Mouse (Mus musculus) left cerebral cortex, adult 8-10 months (tissue): ENCODE measurements around the gene Cacng4. TPM values are rescaled to one million over a fixed set of nuclear protein-coding genes. Genes with fewer than 3 reads are reported as not detected.

Experiments
- DNase-seq, 2 experiments: peaks; one replicate each; pipeline ENCODE4 v3.0.0; 2022; ENCODE audit warnings: low spot score in 2 of 2
- total RNA-seq, 4 experiments: library from RNA; stranded (reverse); gene quantifications; 2 replicates each; pipeline ENCODE4 v1.2.4; 2022

The Cacng4 gene
- total RNA-seq, 4 experiments from 2014 or later: 38.7 to 48.6 (median 46.1) TPM

DNA sequence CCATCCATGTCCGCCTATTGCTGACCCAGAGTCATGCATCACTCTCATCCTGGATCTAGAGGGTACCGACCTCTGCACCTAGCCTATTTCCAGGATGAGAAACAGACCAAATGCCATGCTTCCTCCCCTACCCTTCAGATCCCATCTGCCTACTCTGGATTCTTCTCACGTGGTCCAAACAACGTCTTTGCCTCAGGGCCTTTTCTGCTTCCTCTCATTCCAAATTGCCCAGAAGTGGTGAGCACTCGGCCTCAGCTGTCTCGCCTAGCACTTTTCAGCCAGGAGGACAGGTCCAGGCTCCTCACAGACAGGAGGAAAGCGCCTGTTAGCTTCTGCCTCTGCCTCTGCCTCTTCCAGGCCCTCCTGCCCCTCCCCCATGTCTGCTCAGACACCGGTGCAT lies 21.0 kb downstream of the Cacng4 start:
- no peak for DNase-seq

DNA sequence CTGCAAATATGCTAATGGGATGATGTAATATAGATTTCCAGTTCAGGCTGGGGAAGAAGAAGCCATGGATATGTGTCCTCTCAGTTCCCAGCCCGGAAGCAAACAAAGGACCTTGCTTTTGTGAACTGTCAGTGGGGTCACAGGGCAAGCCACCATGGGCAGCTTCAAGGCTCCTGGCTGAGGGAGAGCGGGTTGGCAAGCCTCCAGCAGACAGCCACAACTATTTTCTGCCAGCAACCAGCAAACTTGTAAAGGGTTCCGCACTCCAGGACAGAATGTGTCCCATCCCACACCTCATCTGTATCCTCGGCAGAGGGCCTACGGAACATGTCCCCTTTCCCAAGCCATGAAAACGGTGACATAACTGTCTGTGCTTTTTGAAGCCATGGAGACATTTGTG lies 22.4 kb downstream of the Cacng4 start:
- no peak for DNase-seq

DNA sequence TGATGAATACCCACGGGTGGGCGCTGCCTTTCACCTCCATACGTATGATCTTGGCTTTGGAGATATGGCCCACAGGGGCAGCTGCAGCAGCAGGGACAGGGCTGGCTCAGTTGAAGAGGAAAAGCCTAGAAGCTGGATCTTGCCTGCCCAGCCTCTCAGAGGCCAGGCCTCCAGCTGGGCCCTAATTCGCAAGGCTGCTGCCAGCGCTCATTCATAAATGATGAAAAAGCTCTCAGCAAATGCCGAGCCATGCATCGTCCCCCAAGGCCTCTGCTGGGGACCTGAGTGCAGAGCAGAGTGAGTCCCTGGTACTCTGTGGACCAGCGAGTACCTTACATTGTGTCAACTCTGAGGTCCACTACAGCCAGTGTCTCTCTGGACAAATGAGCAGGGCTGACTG lies 26.0 kb downstream of the Cacng4 start:
- DNase-seq: no peak

DNA sequence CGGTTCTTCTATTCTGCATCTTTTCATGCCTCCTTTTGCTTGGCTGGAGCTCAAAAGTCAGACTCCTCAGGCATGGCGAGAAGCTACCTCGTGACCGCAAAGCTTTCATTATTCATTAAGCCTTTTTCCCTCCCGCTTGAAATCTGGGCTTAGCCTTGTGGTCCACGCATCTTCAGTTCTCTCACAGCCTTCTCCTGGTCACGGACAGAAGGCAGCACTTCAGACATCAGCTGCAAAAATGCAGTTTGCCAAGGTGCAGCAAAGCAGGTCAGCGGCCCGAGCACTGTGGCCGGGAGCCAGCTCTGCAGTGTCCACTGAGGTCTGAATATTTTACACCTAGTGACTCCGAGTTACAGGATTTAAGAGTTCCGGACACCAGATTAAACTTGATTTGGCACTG lies 27.4 kb downstream of the Cacng4 start:
- no peak for DNase-seq

DNA sequence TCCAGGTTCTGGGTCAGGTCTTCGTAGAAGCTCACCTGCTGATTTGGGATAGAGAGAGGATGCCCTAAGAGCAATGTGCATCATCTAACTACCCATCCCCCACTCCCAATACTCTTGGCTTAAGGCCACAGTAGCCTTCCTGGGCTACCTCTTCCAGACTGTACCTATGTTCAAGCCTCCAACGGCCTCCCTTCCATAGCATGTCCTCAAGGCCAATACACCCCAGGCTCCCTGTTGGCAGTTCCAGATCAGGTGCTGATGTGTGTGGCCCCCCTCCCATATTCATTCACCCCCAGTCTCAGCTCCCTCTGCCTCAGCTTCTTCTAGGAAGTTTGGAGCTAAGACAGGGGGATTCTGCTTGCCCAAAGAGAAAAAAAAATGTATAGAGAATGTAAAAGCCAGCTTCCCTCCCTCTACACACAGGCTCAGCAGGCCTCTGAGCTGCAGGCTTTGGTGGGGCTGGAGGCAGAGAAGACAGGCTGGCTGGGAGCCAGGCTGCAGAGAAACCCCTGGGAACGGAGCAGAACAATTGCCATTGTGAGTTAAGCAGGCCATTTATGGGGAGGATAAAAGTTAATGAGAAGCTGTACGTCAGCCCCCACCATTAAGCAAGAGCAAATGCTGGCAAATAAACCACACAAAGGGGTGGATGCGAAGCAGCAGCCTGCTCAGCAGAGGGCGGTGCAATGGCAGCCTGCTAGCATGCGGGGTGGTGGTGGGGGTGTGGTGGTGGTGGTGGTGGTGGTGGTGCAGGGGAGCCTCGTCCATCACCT lies 31.5 kb downstream of the Cacng4 start:
- no peak for DNase-seq

DNA sequence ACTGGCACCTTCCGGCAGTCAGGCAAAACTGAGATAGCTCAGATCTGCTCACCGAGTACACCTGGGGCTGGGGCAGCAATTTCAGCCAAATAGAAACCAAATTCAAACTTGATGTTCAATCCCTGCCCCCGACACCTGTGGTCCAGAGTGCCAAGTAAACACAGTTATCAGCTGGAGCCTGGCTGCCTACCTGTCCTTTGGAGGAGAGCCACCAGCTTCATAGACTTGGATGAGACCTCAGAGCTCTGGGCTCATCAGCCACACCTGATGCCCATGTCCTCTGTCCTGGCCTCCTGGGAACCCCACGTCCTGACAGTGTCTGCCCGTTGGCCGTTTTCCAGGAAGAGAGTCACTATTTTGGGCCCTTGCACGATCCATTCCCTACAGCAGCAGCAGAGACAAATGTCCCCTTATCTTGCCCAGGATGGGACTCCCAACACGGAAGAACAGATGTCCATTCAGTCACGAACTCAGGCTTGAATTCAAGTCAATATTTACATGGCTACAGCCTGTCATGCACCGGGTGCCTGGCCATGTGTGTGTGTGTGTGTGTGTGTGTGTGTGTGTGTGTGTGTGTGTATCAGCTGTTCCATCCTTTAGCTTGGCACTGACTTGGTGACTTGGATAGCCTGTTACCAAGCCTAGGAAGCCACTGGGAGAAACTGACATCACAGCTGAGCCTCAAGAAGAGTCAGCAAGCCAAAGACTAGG lies 32.4 kb downstream of the Cacng4 start:
- DNase-seq: no peak

DNA sequence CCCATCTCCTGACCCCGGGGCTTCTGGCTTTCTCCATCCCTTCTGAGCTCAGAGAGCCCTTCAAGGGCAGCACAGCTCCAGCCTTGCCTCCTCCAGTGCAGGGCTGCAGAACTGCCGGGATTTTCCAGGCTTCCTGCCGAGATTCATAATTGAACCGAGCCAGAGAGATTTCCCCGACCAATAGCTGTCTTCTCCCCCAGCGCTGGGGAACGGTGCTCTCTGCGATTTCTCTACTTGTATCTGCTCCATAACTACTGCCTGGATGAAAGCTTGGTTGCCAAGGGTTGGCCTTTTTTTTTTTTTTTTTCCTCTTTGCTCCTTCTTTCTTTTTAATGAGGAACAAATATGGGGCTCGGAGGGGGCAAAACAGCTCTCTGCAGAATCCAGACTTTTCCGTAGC lies 34.4 kb downstream of the Cacng4 start:
- DNase-seq: no peak

DNA sequence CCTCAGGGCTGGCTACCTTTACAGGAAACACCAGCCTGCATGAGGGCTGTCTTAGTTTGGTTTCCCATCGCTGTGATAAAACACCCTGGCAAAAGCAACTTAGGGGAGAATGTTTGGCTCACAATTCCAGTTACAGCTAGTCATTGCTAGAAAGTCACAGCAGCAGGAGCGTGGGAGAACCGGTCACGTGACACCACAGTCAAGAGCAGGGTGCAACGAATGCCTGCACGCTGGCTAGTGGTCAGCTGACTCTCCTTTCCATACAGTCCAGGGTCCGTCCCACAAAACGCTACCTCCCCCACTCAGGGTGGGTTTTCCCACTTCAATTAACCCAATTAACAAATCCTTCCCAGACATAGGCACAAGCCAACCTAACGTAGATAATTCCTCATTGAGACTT lies 34.8 kb downstream of the Cacng4 start:
- DNase-seq: no peak

DNA sequence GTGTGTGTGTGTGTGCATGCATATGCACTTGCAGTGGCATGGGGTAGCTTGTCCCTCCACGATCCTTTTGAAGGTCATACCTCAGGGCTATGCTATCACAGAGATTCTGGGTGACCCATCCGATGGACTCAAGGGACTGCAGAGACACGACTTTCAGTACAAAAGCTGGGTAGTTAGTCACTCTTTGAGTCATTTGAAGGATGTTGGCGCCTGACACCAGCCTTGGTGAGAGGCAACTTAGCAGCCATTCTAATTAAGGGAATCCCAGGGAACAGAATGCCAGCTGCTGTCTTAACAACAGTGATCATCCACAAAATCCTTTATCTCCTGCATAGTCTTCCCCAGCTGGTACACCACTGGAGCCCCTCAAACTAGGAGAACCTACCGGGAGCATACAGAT lies 45.2 kb downstream of the Cacng4 start:
- DNase-seq: no peak

DNA sequence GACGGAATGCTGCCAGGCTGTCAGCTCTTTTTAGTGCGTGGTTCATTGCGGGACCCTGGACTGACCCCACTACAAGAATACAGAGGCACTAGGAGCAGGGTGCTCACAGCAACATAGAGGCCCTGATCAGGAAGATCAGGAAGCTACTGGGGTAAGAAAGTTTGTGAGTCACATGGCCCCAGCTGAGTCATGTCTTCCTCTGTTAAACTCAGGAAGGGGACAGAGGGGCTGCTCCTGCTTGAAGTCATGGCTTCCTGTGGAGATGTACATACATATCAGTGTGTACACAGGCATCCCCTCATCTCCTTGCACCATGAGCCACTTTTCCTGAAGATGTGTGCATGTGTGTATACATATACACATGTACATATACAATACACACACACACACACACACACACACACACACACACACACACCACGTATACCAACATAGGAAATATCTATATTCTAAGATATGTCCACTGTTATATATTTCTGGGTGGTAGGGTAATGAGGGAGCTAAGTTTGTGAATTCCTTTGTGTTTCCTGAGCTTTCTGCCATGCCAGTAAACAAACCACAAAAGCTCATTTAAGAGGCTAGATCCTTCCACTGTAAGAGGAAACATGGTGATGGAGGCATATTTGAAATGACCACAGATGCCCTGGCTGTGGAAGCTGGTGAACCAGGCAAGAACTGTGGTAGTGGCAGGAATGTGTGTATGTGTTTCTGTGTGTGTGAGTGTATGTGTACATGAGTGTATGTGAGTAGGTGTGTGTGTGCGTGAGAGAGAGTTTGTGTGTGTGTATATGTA lies 45.9 kb downstream of the Cacng4 start:
- no peak for DNase-seq

DNA sequence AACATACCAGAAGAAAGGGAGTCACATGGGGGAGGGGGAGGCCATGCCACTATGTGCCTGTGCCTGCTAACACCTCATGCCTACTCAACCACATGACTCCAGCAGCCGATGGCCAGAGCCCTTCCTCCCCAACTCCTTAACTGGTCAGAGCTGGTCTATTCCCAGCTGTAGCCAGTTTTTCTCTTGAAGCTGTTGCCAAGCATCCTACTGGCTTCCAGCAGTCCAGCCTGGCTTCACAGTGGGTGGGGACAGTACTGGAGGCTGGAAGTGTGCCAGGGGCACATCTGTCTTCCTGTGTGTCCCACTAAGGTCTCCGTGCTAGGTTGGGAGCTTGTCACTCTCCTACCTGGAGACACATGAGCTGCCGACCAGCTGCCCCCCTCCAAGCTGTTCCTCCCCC lies 51.3 kb downstream of the Cacng4 start:
- DNase-seq: no peak

DNA sequence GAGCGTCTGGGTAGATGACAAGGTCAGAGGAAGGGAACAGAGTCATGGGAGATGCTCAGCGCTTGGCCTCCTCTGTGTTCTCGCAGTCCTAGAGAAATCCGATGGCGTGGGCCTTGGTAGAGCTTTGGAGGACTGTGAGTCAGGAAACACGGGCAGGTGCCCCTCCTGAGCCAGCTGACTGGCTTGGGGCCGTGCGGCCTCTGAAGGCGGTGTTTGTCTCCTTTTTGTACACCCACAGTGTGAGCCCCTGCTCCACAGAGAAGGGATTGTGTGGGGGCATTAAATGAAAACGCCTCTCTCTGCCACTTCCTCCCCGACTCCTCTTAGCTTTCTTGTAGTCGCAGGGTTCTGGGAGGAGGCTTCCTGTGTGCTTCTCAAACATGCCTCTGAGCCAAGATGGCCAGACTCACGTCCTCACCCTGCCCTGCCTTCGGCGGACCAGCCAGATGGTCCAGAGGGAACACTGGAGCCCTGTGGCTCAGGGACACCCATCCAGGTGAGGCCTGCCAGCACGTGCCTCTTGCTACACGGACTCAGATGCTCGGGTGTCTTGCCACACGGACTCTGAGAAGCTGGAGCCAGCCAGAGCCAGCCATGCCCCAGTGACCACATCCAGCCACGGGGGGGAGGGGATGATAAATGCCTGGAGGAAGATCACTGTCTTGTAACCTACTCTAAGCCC lies 55.8 kb downstream of the Cacng4 start:
- DNase-seq: no peak

DNA sequence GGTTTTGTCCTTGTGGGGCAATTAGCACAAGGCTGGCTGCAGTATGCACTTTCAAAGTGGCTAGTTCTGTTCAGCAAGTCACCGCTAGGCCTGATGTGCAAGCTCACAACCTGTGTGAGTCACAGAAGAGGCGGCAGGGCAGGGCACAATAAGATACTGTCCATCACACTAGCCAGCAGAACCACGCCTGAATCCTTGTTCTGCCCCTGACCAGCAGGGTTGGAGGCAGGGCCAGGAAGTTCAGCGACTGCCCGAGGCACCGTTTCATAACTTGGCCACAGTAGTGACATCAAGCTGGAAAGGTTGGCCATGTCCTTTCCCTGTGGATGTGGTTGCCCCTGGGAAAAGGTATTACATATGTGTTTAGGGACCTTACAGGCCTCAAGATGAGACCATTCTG lies 56.5 kb downstream of the Cacng4 start:
- no peak for DNase-seq

DNA sequence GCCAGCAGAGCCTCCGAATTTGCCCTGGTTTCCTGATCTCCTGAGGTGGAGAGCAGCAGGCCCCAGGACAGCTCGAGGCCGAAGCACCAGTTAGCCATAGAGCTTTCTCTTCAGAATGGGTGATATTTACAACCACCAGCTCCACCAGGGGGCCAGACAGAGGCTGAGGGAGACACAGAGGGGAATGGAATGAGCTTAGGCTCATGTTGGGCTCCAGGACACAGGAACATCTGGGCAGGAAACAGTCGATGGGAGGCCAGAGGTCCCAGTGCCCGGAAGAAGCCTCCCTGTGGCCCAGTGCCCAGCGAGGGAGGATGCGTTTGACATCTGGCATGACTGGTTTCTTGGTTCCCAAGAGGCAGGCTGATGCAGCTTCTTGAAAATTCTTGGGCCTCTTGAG lies 60.2 kb downstream of the Cacng4 start:
- DNase-seq: no peak

DNA sequence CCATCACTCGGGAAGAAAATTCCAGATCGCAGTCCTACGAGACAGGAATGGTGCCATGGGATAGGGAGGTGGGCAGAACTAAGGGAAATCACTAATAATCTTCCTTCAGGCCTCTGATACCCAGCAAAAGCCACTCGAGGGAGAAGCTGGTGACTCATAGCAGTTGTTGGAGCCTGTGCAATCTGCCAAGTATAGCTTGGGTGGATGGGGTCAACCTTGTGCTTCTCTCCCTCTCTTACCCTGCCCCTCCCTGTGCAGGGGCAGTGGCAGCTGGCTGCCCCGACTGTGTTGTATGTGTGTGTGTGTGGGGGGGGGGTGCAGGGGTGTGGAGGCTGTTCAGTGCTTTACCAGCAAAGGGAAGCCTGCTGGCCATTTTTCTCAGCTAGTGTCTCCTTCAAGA lies 62.9 kb downstream of the Cacng4 start:
- no peak for DNase-seq

DNA sequence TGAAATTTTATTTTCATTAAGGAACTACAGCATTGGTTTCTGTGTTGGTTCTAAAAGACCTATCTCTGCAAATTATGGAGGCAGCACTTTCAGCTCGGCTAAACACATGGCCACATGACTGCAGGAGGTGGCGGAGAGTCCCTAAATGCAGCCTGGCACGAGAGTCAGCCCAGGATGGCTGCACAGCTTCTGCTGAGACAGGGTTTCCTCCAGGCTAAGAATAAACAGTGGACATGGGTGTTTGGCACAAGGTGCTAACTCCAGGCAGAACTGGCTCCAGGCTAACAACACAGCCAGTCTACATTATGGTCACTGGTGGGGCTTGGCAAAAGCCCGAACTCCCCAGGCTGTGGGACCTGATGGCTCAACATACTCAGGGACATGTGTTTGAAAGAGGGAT lies 63.4 kb downstream of the Cacng4 start:
- peak in 1 of 2 experiments; percentile 35 for DNase-seq

DNA sequence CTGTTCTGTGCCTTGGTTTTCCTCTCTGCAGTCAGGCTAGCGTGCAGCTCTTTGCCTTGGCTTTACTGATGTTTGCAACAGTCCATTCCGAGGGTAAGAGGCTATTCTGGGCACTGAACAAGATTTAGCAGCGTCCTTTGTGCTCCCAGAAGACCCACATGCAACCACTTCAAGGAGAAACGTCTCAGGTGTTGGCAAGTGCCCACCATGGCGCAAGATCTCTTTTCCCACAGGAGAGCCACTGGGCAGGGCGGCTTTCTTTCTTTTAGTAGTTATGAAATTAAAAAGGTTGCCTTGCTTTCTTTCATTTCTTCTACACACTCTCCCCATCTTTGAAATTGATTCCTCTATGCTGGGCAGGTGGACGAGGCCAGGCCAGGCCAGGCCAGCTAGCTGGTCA lies 65.2 kb downstream of the Cacng4 start:
- no peak for DNase-seq

DNA sequence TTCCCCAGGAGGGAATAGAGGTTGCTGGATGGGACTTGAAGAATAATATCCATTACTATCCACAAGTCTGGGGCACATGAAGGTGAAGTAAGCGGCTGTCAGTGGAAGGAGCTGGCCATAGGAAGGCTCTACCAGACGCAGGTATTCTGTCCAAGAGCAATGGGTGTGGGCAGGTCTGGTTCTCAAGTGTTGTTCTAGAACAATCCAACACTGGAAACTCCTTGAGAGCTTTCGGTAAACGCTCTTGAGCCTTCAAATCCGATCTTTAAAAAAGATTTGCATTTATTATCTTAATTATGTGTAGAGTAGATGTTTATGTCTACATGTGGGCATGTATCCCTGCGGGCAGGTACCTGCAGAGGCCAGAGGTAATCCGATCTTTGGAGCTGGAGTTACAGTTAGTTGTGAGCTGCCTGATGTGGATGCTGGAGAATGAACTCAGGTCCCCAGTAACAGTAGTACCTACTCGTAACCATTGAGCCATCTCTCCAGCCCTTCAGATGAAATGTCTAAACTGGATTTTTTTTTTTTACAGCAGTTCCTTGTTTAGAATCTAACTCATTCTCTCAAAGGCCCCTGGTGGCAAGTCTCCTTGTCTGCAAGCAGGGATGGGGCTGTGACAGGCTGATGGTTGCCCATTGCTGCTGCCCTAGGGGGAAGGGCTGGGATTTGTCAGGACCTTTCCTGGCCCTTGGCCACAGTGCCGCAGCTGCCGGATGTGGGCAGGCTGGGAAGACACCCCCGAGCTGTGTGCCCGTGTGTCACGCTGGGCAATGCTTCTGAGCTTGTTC lies 66.1 kb downstream of the Cacng4 start:
- no peak for DNase-seq

DNA sequence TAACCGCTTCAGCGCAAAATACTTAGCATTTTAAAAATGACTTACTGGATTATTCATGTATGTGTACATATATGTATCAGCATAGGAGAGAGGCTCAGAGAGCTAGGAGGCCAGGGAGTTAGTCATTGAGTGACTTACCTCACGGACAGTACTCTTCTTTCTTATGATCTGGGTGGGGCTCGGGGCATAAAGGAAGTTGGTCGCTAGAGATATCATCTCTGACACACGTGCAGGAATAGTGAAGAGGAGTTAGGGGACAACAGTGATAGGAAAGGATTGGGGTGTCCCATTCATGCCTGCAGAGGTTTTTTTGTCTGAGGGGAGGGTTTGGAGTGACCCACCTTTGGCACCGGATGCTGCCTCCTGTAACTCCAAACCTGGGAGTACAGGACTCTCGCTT lies 69.8 kb downstream of the Cacng4 start:
- no peak for DNase-seq

DNA sequence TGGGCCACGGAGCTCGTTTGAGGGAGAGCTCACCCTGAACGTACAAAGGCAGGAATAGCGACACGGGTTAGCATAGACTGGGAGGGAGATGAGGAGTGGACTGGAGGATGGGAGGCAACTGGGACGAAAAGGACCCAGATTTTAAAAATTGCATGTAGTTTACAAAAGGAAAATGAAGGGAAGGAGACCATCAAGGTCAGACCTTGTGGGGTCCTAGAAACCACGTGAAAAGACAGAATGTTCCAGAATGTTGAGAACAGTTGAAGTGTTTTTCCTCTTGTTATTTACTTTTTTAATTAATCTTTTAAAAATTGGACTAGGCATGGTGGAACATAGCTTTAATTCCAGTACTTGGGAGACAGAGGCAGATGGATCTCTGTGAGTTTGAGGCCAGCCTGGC lies 73.3 kb downstream of the Cacng4 start:
- no peak for DNase-seq
